Mouse (Mus musculus) liver, embryonic 14.5 days (tissue): ENCODE measurements around the gene Chd6.

Experiments
- CTCF ChIP-seq: IDR thresholded peaks from 2 replicates; pipeline ENCODE4 v1.5.1; 2016; ENCODE audit warnings: antibody characterized with exemption, low read depth, control low read depth
- EP300 ChIP-seq: IDR thresholded peaks from 2 replicates; pipeline ENCODE4 v1.6.1; 2016; ENCODE audit warnings: antibody characterized with exemption, low read depth

DNA sequence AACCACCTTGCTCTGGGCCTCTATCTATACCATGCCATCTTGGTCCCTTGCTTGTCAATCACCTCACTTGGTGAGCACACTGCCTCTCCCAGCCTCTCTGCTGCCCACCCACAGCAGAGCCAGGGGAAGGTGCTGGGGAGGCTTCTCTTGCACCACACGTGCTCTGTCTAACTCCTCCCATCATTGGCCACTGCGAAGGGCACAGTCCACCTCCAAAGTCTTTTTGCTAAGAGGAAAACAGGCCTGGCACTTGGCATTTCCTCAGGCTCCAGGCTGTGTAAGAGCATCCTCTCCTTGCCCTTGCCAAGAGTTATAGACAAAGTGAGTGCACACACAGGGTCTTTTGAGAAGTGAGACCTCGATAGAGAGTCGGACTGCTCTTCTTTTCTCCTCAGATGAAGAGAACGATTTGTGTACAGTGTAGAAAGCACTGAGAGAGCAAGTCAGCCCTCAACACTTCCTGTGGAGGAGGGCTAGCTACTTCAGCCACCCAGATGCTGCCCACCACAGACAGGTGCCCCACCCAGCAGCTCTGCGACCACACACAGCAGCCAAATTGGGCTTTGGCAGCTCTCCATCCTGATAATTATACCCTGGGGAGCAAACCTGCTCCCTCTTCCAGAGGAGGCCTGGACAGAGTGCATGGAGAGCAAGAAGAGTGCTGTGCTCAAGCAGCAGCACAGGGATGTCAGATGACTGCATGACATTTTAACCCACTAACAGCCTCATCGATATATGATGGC is 155.6 kb downstream of the Chd6 start:
- TF ChIP-seq CTCF (no peak), EP300 (no peak)
